Mouse (Mus musculus) right cerebral cortex, postnatal 25 days (tissue): ENCODE results near the gene Krcc1.
A peak's percentile ranks its signal among the peaks of the same experiment; 100 is the strongest.

Experiments used
- DNase-seq: peaks from one replicate; pipeline ENCODE4 v3.0.0; 2022

The Krcc1 gene

DNA sequence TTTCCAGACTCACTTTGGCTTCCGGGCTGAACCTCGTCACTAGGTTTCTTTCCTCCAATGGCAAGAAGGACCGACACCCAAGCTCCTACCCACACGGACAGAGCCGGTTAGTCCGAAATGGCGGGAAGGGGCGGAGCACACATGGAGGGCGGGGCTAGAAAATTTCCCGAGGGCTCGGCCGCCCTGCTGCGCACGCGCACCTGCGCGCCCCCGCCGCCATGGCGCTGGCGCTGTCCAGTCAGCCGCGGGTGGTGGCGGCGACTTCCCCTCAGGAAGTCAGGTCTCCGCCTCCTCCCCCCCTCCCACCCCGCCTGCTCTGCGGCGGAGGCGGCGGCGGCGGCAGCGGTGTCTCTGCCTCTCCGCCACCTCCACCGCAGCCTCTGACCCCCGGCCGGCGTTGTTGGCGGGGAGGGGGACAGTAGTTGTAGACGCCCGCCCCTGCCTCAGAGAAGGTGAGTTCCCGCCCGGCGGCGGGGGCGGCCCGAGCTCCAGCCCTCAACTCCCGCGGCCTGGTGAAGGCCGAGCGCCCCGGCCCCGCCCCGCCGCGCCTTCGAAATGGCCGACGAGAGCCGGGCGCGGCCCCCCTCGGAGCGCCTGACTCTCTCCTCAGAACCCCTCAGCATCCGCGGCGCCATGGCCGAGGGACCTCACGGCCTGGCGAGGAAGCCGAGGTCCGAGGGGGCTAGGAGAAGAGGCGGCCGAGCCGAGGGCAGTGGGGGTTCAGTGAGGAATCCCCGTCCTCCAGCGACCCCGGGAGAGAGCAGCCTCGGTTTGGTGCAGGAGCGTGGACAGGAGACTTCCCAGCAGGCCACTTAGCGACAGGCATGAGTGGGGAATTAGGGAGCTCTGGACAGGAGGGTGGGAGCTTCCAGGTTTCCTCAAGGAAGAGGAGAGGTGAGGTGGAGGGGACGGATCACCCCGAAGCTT is at the start of gene Krcc1:
Krcc1 (plus strand) TSS at position 289 of the 927 bp plus-strand sequence.
- peak; percentile 98 for DNase-seq

DNA sequence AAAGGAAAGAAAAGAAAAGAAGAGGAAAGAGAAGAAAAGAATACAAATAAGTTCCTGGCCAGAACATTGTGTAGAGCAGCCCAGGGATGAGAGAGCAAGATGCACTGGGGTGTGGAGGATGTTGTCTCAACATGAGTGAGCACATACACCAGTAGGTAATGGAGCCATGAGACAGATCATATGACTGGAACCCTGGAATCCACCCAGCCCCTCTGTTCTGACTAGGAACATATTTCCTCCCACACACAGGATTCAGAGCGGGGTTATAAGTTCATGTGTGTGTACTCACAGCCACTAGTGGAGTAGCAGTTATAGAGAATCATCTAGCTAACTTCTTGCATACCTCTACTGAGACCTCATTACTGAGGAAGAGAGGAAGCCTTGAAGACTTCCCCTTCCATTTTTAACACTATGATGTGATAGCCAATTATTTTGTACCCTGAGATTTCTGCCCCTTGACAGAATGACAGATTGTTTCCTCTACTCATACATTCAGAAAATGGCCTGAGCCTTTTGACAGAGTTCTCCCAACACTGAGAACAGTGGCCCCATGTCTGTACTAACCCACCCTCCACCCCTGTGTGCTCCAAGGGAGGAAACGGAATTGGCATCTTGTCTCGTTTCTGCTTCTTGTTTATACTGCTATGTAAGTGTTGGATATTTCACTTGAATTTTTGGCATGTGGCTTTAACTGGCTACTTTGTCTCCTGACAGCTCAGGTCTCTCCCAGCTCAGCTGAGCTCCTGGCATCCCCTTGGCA is 47.1 kb upstream of the Krcc1 start:
- no peak for DNase-seq

DNA sequence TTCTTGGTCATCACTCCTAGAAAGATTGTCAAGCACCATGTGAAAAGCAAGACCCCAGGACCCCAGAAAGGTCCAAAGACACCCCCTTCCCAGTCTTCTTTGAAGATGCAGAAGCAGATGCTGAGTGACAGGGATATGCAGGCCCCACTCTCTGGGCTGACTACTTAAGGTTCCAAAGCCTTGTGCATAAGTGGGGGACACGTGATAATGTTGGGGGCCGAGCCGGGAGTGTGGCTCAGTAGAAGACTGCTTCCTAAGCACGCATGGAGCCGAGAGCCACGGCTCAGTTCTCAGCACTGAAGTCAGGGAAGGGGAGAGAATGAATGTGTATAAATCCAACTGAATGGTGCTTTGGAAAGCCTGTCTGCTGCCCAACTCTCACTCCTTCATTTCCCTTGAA is 44.9 kb upstream of the Krcc1 start:
- no peak for DNase-seq

DNA sequence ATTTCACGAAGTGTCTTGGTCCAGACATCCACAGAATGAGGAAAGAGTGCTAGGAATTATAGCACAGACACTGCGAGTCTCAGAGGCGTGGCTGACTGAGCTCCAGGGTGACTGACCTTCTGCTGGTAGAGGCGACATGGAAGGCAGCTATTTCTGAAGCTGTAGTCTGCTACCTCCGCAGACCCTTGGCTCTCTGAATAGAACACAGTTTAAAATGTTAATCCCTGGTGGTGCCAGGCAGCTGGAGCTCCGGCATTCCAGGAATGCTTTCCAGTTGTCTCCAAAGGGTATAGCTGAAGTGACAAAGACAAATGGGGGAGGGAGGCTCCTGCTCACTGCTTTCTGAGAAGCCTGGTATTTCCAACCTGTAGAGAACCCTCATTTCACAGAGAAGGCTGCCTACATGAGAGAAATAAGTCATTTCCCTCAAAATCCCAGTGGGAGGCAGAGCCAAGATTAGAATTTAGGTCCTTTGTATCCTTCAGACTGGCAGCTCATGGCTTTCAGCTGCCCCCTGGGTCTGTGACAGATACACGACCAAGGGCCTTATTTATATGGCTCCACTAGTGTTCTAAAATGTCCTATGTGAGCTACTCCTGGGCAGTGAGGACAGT is 44.2 kb upstream of the Krcc1 start:
- no peak for DNase-seq

DNA sequence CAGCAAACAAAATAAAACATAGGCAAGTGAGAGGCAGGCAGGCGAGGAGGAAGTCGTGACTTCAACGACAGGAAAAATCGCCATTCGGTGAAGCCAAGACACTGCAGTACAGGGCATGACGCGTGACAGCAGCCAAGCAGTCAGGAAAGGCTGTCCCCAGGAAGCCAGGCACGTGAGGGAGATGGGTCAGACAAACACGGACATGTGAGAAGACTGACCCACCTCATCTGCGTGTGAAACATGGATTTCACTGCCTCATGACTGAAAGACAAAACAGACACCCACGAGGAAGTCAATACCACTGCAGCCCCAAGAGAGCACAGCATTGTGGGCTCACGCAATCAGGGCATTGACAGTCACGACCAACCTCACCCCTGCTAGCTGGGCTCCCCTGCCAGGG is 36.4 kb upstream of the Krcc1 start:
- DNase-seq: no peak

DNA sequence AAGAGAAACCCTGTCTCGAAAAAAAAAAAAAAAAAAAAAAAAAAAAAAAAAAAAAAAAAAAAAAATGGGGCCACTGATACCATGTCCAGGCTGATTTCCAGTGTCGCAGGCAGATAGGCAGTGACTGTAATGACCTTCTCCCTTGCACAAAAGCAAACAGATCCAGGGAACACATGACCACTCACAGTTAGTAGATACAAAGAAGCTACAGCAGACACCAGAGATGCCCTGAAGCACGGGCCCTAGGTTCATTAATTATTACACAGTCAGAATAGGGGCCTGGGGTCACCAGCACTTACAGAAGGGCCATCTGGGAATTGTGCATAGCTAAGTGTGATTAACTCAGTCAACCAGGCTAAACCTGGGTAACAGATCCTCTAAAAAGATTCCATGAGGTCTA is 35.5 kb upstream of the Krcc1 start:
- no peak for DNase-seq

DNA sequence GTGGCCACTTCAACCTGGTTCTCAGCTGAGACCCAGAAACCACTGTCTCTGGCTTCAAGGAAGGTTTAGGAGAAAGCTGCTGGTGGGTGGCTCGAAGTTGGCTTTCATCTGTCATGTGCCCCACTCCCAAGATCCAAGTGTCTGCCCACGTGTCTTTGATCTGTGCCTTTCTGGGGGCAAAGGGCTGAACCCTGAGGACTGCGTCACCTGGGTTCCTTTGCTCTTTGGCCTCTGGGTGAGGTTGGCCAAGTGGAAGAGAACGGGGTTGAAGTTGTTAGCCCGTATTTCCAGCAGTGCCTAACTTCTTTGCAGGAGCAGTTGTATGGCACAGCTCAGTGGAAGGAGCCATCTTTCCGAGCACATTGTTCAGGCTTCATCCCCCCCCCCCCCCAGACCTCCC is 35.0 kb upstream of the Krcc1 start:
- no peak for DNase-seq

DNA sequence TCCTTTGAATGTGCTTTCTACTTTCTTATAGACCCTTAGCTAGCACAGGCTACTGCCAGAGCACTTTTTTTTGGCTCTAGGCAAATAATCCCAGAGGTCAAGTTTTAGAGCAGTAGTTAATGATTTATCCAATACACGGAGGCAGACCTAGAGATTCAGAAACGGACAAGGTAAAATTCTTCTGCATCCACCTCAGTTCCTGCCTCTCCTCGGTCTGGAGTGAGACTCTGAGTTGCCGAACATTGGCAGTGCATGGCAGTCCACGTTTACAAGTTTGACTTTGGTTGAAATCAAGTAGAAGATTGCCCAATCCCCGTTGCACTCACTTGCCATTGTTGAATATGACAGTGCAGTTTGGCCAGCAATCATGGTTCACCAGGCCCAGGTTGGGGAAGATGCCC is 34.4 kb upstream of the Krcc1 start:
- DNase-seq: no peak

DNA sequence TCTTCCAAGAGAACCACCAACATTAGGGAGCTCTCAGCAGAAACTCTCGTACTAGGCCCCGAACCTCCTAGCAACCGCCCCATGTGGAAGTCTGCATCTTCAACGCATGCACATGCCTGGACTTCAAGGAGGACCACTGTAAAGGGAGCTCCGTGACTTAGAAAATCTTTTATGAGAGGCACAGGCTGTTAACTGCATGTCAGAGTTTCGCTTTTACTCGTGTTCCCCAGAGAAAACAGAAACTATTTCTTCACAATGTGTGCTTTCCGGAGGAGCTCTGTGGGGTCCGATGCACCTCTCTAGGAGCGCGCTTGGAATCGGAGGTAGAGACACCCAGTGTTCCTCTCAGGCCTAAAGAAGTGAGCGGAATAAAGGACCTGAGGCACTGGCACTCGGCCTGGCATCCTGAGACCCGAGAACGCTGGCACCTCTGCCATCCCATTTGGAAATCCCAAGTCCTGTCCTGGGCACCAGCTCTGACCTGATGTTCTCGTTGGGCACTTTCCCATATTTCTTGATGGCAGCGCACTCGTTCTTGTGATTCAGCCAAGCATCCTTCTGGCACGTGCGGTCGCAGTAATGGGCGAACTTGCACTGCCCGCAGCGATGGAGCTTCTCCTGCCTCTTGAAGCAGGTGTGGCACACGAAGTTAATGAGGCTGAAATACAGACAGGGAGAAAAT is 32.3 kb upstream of the Krcc1 start:
- no peak for DNase-seq

DNA sequence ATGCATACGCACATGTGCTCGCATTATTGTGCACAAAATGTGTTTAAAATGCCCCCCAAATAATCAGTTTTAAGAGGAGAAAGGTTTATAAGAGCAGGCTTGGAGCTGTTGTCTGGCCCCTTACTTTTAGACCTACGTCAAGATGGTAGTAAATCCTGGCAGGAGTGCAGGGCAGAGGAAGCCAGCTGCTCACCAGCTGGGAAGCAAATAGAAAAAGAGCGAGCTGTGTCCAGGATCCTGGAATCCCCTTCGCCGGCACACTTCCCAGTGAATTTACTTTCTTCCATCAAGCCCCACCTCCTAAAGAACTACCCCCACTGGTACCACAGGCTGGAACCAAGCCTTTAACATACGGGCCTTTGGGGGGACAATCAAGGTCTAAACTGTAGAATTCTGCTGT is 30.6 kb upstream of the Krcc1 start:
- DNase-seq: no peak

DNA sequence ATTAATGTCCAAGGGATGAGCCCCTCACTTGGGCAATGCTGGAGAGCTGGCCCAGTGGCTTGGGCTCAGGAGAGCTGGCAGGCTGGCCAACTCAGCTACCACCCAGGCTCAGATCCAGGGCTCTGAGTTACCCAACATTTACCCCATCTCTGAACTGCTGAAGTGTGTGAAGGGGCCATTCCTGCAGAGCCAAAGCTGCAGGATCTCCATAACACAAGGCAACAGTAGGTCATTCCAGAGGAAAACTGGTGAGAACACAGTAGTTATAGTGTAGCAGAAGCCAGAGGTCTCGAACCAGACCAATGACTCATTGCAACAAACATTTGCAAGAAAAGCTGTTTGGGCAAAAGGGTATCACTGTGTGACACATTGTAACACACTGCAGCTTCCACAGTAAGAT is 28.7 kb upstream of the Krcc1 start:
- no peak for DNase-seq

DNA sequence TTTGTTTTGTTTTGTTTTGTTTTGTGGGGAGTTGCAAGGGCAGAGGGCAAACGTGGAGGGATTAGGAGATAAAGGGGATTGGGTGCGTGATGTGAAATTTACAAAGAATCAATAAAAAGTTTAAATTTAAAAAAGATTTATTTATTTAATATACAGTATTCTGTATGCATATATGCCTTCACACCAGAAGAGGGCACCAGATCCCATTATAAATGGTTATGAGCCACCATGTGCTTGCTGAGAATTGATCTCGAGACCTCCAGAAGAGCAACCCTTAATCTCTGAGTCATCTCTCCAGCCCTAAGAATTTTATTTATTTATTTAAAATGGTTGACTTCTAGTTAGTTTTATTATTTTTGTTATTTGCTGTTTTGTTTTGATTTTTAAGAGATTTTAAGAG is 28.2 kb upstream of the Krcc1 start:
- DNase-seq: no peak

DNA sequence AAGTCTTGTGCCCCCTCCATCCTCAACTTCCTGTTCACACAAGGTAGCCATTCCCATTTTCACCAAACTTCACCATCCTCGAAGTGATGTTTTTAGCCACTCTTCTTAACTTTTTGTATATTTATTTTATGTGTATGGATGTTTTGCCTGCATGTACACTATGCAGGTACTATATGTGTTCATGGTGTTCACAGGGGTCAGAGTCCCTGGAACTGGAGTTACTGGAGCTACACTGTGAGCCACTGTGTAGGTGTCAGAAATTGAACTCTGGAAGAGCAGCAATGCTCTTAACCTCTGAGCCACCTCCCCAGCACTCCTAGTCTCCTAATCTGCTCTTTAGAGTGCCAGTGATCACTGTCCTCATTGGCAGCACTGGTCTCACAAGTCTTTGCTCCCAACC is 23.1 kb upstream of the Krcc1 start:
- DNase-seq: no peak

DNA sequence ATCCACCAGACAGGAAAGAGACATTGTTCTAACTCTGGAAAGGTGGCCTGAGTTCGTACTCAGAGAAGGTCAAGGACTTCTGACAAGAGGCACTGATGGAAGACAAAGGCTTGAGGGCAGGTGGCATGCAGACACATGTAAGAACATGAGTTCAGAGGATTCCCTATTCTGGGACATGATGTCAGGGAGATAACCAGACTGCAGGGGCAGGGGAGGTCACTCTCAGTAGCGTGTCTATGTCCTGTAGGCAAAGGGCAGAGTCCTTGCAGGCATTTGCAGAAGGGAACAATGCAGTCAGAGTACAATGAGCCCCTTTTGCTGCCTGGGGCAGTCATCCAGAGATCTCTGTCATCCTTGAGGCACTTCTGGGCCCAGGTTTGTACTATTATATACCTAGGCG is 21.9 kb upstream of the Krcc1 start:
- no peak for DNase-seq

DNA sequence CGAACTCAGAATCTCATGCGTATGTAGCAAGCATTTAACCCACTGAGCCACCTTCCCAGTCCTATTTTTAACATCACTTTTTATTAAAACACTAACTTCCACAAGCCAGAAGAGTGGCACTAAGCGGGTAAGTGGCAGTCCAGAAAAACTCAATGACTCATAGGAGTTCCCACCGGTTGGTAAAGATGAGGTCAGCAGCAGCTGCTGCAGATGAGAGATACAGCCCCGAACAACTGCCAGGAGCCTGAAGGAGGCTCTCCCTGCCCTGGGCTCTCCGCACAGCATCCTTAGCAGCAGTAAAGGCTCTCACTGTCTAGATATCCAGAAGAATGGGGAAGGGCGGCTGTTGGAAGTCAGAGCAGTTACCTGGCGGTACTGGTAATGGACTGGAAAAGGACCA is 20.5 kb upstream of the Krcc1 start:
- no peak for DNase-seq

DNA sequence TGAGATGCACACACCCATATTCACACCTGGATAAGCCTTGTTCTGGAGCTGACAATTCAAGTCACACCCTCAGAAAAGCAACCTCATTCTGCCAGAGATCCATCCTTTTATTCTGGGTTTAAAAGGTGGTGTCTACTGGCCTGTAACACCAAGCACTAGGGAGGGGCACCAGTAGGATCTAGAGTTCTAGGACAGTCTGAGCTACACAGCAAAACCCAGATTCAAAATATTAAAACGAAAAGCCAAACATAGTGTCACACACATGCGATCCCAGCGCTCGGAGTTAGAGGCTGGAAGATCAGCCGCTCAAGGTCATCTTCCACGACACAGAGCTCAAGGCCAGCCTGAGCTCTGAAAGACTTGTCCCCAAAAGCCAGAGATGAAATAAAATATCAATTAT is 17.0 kb upstream of the Krcc1 start:
- DNase-seq: no peak

DNA sequence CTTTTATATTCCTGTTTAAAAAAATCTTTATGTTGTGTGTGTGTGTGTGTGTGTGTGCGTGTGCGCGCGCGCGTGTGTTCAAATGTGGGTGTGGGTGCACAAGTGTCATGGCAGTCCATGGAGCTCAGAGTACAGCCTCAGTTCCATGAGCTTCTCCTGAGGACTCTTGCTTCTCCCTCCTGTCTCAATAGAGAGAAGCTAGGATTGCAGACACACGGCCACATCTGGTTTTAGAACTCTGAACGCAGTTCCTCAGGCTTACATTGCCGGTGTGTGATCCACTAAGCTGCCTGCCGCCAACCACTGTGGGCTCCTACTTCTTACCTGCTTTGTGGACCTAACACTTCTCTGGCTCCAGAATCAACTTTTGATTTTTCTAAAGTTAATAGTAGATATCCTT is 15.3 kb upstream of the Krcc1 start:
- DNase-seq: no peak

DNA sequence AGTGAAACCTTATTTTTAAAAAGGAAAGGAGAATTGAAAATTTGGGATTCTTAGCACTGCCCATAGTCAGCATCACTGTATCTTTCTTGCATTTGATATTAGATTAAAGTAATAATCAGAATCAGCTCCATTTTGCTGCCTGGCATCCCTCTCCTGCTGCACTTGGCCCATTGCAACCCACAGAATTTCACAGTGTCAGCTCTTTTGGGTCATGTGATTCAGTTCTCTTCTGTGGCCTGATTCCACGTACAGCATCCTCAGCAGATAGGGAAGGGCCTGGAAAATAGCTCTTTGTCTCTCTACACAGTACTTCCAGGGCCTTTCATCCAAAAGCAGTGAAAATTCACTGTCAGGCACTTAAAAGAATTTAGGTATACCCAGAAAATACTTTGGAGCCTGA is 14.1 kb upstream of the Krcc1 start:
- DNase-seq: no peak

DNA sequence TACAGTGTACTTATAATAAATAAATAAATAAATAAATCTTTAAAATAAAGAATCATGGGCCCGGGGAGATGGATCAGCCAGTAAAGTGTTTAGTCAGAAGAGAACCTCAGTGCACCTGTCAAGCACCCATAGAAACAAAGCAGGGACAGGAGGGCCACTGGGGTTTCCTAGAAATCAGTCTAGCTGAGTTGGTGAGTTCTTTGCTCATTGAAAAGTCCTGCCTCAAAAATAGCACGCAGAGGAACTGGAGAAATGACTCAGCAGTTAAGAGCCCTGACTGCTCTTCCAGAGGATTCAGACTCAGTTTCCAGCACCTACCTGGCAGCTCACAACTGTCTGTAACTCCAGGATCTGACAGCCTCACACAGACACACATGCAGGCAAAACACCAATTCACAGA is 12.9 kb upstream of the Krcc1 start:
- no peak for DNase-seq

DNA sequence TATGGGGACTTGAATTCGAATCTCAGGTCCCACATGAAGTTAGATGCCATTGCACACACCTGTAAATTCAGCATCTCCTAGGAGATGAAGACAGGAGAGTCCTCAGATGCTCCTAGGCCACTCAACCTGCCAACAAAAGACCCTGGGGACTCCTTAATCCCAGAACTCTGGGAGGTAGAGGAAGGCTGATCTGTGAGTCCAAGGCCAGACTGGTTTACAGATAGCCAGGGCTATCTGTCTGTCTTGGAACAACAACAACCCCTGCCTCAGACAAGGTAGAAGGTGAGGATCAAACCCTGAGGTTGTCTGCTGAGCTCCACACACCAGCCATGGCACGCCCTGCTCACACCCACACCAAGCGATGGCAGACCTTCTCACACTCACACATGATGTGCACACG is 12.3 kb upstream of the Krcc1 start:
- no peak for DNase-seq

DNA sequence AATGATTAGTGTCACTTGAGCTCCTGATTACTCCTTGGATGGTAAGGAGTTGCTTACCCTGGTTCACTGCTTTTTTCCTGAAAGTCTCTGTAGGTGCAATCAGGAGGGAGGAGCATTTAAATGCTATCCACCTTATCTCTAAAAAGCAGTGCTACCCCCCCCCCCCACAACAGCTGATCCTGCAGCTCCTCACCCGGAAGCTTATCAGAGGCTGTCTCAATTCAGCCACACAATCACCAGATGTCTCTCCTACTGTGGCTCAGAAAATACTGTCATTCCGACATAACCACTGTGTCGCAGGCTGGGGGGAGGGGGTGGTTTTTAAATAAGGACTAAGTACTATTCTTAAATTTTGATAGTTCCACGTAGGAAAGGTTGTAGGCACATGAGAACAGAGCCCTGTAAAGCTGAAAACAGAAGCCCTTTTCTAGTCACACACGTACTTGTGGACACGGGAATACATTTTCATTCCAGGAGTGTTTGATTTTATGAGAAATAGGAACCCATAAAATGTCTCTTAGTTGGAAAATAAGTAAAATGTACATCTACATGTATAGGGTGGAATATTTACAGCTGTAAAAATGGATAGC is 11.3 kb upstream of the Krcc1 start:
- DNase-seq: no peak

DNA sequence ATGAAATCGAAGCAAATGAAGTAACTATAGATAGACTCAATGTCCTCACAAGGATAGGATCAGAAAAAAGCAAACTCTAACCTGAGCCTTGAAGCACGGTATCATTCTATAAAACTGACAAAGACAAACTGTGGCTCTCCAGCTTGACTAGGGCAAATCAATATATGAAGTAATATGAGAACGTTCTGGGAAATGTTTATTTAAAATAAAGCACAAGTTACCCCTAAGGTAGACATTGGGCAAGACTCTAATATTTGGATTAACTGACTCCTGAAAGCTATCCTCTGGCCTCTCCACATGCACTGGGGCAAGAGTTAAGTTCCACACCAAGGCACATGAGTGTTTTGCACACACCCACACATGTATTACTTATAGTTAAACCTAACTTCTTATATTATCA is 10.4 kb upstream of the Krcc1 start:
- DNase-seq: no peak
